Mouse (Mus musculus) midbrain, postnatal 0 days (tissue): ENCODE measurements around the gene Bbs7. TPM values are rescaled to one million over a fixed set of nuclear protein-coding genes. Genes with fewer than 3 reads are reported as not detected.
A peak's percentile ranks its signal among the peaks of the same experiment; 100 is the strongest.
"Not testable (repeated sequence)": the region's sequence is repeated elsewhere in the genome, so short reads cannot be mapped to it uniquely, and the experiment has no call there.

Experiments used
- ATAC-seq: fragments of 200-750 bp; cut with Nextera tagmentation; 2 replicates; pipeline ENCODE4 v1.8.0; 2017; ENCODE audit warnings: moderate number of reproducible peaks, mild to moderate bottlenecking, moderate TSS enrichment, moderate library complexity; ENCODE audit not compliant: low FRiP score
- DNase-seq: peaks from one replicate; pipeline ENCODE4 v3.0.0-alpha.2; 2015; ENCODE audit warnings: low spot score
- H3K27ac ChIP-seq: fragments of 300-500 bp; sonication (generic); 2 replicates; pipeline ENCODE4 v1.5.1; 2014; ENCODE audit warnings: low read depth, mild to moderate bottlenecking, low read length, mixed read lengths
- H3K27me3 ChIP-seq: fragments of 300-500 bp; sonication (generic); 2 replicates; pipeline ENCODE4 v1.6.1; 2014; ENCODE audit warnings: low read length, control low read depth, mixed read lengths; ENCODE audit not compliant: insufficient read depth
- H3K36me3 ChIP-seq: fragments of 300-500 bp; sonication (generic); 2 replicates; pipeline ENCODE4 v1.6.1; 2014; ENCODE audit warnings: low read length, control low read depth, mixed read lengths; ENCODE audit not compliant: insufficient read depth
- H3K4me1 ChIP-seq: fragments of 300-500 bp; sonication (generic); 2 replicates; pipeline ENCODE4 v1.6.1; 2014; ENCODE audit warnings: mild to moderate bottlenecking, control low read depth, antibody characterized with exemption, low read length, mixed read lengths; ENCODE audit not compliant: insufficient read depth
- H3K4me2 ChIP-seq: fragments of 300-500 bp; sonication (generic); 2 replicates; pipeline ENCODE4 v1.6.1; 2014; ENCODE audit warnings: low read depth, mild to moderate bottlenecking, low read length, mixed read lengths; ENCODE audit not compliant: poor library complexity, severe bottlenecking
- H3K4me3 ChIP-seq: fragments of 300-500 bp; sonication (generic); 2 replicates; pipeline ENCODE4 v1.5.1; 2014; ENCODE audit warnings: low read depth, mild to moderate bottlenecking, low read length, moderate library complexity
- H3K9ac ChIP-seq: fragments of 300-500 bp; sonication (generic); replicated peaks from 2 replicates; pipeline ENCODE4 v1.6.1; 2014; ENCODE audit warnings: mild to moderate bottlenecking, low read length, moderate library complexity, mixed read lengths; ENCODE audit not compliant: poor library complexity, severe bottlenecking
- H3K9me3 ChIP-seq: fragments of 300-500 bp; sonication (generic); 2 replicates; pipeline ENCODE4 v1.6.1; 2016; ENCODE audit warnings: low read length, control low read depth
- CTCF ChIP-seq: IDR thresholded peaks from 2 replicates; pipeline ENCODE4 v1.5.1; 2016; ENCODE audit warnings: antibody characterized with exemption, mild to moderate bottlenecking
- WGBS: fragments of 180-500 bp; shearing (Covaris S2); extraction: QIAGEN DNeasy Blood & Tissue Kit; methylation state at CpG from one replicate; pipeline ENCODE4 v1.1.7; 2014; 5-methylcytosine and 5-hydroxymethylcytosine counted together
- polyA plus RNA-seq: library from polyadenylated mRNA; unstranded; fragments of >200 nt; fragmentation: Nextera tagmentation; extraction: Ambion mirVana; gene quantifications from 2 replicates; pipeline ENCODE4 v1.2.1, GENCODE M21; 2015
- total RNA-seq: library from RNA; depleted of rRNA; stranded (reverse); fragments of >200 nt; gene quantifications from 2 replicates; pipeline ENCODE4 v1.2.3, GENCODE M21; 2014; rRNA removed

The Bbs7 gene
- total RNA-seq (13.2 and 16.8 TPM in 2 replicates), polyA plus RNA-seq (15.6 and 16.2 TPM in 2 replicates)

- DNase-seq = peak; percentile 98
- ATAC-seq = peak; percentile 99
- Histone ChIP-seq H3K4me2 (peak within 1 kb of the TSS; percentile 55), H3K36me3 (no peaks in the 10 kb centered on the region), H3K27ac (peak within 1 kb of the TSS; percentile 79), H3K27me3 (no peaks in the 10 kb centered on the region), H3K9ac (peak within 1 kb of the TSS; percentile 57), H3K9me3 (no peaks in the 10 kb centered on the region), H3K4me1 (peaks cover 3% of the 10 kb centered on the region; the same call in 1 of the 2 replicates), H3K4me3 (peak within 1 kb of the TSS; percentile 49)
- WGBS = 3% methylated on average over 37 of the region's 38 CpGs
- TF ChIP-seq CTCF = no peak
Observed at GRCm38 (mm10) chr3:36613202-36613907, at the start of gene Bbs7. TSS of gene Bbs7 (minus strand) at chr3:36613477.

- H3K9me3 ChIP-seq, H3K27me3 ChIP-seq, H3K9ac ChIP-seq, H3K36me3 ChIP-seq, DNase-seq, H3K4me1 ChIP-seq, ATAC-seq, H3K4me2 ChIP-seq, H3K4me3 ChIP-seq, H3K27ac ChIP-seq: not testable (repeated sequence)
Observed at GRCm38 (mm10) chr3:36645245-36645559, 31.9 kb upstream of the Bbs7 start.

- DNase-seq (no peak), ATAC-seq (no peak)
- Histone ChIP-seq H3K27me3 (no peaks in the 10 kb centered on the region), H3K4me3 (no peak overlapping the region), H3K27ac (no peak overlapping the region), H3K36me3 (no peaks in the 10 kb centered on the region), H3K4me2 (no peak overlapping the region), H3K9ac (no peak overlapping the region), H3K9me3 (no peaks in the 10 kb centered on the region), H3K4me1 (no peaks in the 10 kb centered on the region)
- TF ChIP-seq CTCF = no peak
- 85% methylated on average over 3 of the region's 3 CpGs for WGBS
Observed at GRCm38 (mm10) chr3:36644554-36645244, 31.4 kb upstream of the Bbs7 start.

GRCm38 (mm10) chr3:36643354-36643753 lies 30.1 kb upstream of the Bbs7 start:
- Histone ChIP-seq H3K4me1 (no peaks in the 10 kb centered on the region), H3K4me3 (no peak overlapping the region), H3K9ac (no peak overlapping the region), H3K27ac (no peak overlapping the region), H3K36me3 (no peaks in the 10 kb centered on the region), H3K9me3 (no peaks in the 10 kb centered on the region), H3K27me3 (no peaks in the 10 kb centered on the region), H3K4me2 (no peak overlapping the region)
- no peak for TF ChIP-seq CTCF
- ATAC-seq (no peak), DNase-seq (no peak)
- 83% methylated on average over 3 of the region's 3 CpGs for WGBS

GRCm38 (mm10) chr3:36642736-36643135 lies 29.5 kb upstream of the Bbs7 start:
- Histone ChIP-seq H3K9me3 (no peaks in the 10 kb centered on the region), H3K4me2 (no peak overlapping the region), H3K4me3 (no peak overlapping the region), H3K4me1 (no peaks in the 10 kb centered on the region), H3K27ac (no peak overlapping the region), H3K36me3 (no peaks in the 10 kb centered on the region), H3K9ac (no peak overlapping the region), H3K27me3 (no peaks in the 10 kb centered on the region)
- no peak for ATAC-seq
- DNase-seq = no peak
- TF ChIP-seq CTCF = no peak
- 75% methylated on average over 13 of the region's 13 CpGs for WGBS

- H3K27ac ChIP-seq = no peak overlapping the region
- no peak for DNase-seq
- no peak overlapping the region for H3K4me2 ChIP-seq
- H3K9ac ChIP-seq = no peak overlapping the region
- H3K4me1 ChIP-seq = no peaks in the 10 kb centered on the region
- peak; percentile 52 for TF ChIP-seq CTCF
- H3K9me3 ChIP-seq = no peaks in the 10 kb centered on the region
- 69% methylated on average over 2 of the region's 2 CpGs for WGBS
- H3K27me3 ChIP-seq = no peaks in the 10 kb centered on the region
- no peak overlapping the region for H3K4me3 ChIP-seq
- H3K36me3 ChIP-seq = no peaks in the 10 kb centered on the region
- ATAC-seq = no peak
Observed at GRCm38 (mm10) chr3:36640787-36641186, 27.5 kb upstream of the Bbs7 start.
